ENCODE assay signal across 11 mouse cellular contexts in genomic region chr2:102742685-102743084, GRCm38 (mm10).
DNase-seq lines count a peak whose midpoint lies in the region; ATAC-seq lines count a peak whose summit lies in the region.
"Had no signal": no experiment of that assay in that cellular context is flagged by ENCODE, and none has a peak within 500 bp of the region (broad histone marks: within the 10 kb centered on the region; RNA-seq: fewer than 3 reads in every experiment).

No protein-coding gene starts in this region.

- no peak for DNase-seq in frontal cortex, postnatal 25 days (ENCODE audit: low spot score in 2 of 2)
- peak; percentile 75 to 76 for DNase-seq in cerebellum, postnatal 10 days
- DNase-seq in left cerebral cortex, adult 18-20 months (ENCODE audit: low spot score in 2 of 2): peak; percentile 42 to 44
- DNase-seq in right cerebral cortex, postnatal 14 days: peak; percentile 26
- no peak for DNase-seq in ovary, postnatal 14 days (ENCODE audit: low spot score)
- DNase-seq in B cell, adult 2 months: no peak
- DNase-seq: adrenal gland, postnatal 25 days; gastrocnemius, postnatal 25 days; kidney, postnatal 10 days had no signal

- ATAC-seq in frontal cortex, adult (ENCODE audit: low TSS enrichment): peak; percentile 36
- ATAC-seq: lung, postnatal 0 days had no signal

Comparison
In these comparisons a context has a peak if more than half of its experiments do, and no peak if none do; other contexts are left out.
1. DNase-seq: peak in cerebellum, postnatal 10 days (2 of 2), left cerebral cortex, adult 18-20 months (2 of 2) and right cerebral cortex, postnatal 14 days (single experiment); none in frontal cortex, postnatal 25 days (0 of 2), ovary, postnatal 14 days (single experiment) and B cell, adult 2 months (0 of 2).